Mouse (Mus musculus): ENCODE results near the gene Plekhj1.

DNA sequence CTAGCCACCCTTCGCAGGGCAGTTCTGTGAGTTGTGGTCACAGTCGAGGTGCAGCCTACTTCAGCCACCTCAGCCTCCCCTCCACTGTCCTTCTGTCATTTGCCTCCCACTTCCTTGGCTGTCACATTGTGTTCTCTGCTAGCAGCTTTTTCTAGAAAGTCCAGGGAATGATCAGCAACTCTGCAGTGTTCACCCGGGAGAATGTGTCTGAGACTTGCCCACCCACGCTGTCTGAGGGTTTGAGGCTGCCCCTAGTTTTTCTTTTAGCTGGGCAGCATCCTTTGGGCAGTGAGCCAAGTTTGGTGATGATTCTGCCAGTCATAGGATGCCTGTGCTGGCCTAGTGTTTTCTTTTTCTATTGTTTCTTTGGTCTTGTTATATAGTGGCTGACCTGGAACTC lies 41.5 kb downstream of the Plekhj1 start:
- TF ChIP-seq POLR2A (IDR thresholded peaks at IDR 0.05; ENCODE audit: insufficient read depth, low read length) (no peak), CTCF (IDR thresholded peaks at IDR 0.05; ENCODE audit: low read depth, low read length) (no peak)

Measured in ES-Bruce4 (cell line).